Mouse (Mus musculus) limb, embryonic 13.5 days (tissue): ENCODE measurements around the gene Sdk2. TPM values are rescaled to one million over a fixed set of nuclear protein-coding genes. Genes with fewer than 3 reads are reported as not detected.

ENCODE experiments used
- ATAC-seq: fragments of 200-750 bp; cut with Nextera tagmentation; 2 replicates; pipeline ENCODE4 v1.8.0; 2017; ENCODE audit warnings: low read depth, moderate number of reproducible peaks, moderate TSS enrichment; ENCODE audit not compliant: low FRiP score
- H3K27ac ChIP-seq: fragments of 300-500 bp; sonication (generic); 2 replicates; pipeline ENCODE4 v1.5.1; 2015; ENCODE audit warnings: inconsistent platforms, mild to moderate bottlenecking, moderate library complexity
- H3K27me3 ChIP-seq: fragments of 300-500 bp; sonication (generic); 2 replicates; pipeline ENCODE4 v1.6.1; 2015; ENCODE audit warnings: mild to moderate bottlenecking, inconsistent platforms
- H3K36me3 ChIP-seq: fragments of 300-500 bp; sonication (generic); 2 replicates; pipeline ENCODE4 v1.6.1; 2015; ENCODE audit warnings: inconsistent platforms, mild to moderate bottlenecking, moderate library complexity
- H3K4me1 ChIP-seq: fragments of 300-500 bp; sonication (generic); 2 replicates; pipeline ENCODE4 v1.6.1; 2015; ENCODE audit warnings: inconsistent platforms
- H3K4me2 ChIP-seq: fragments of 300-500 bp; sonication (generic); replicated peaks from 2 replicates; pipeline ENCODE4 v1.6.1; 2015; ENCODE audit warnings: inconsistent platforms, mild to moderate bottlenecking, moderate library complexity
- H3K4me3 ChIP-seq: fragments of 300-500 bp; sonication (generic); 2 replicates; pipeline ENCODE4 v1.5.1; 2015; ENCODE audit warnings: moderate library complexity, mild to moderate bottlenecking, inconsistent platforms
- H3K9ac ChIP-seq: fragments of 300-500 bp; sonication (generic); 2 replicates; pipeline ENCODE4 v1.6.1; 2015; ENCODE audit warnings: mild to moderate bottlenecking, inconsistent platforms
- H3K9me3 ChIP-seq: fragments of 300-500 bp; sonication (generic); 2 replicates; pipeline ENCODE4 v1.6.1; 2016; ENCODE audit warnings: inconsistent platforms
- WGBS: fragments of 180-500 bp; shearing (Covaris S2); methylation state at CpG from one replicate; pipeline ENCODE4 v1.1.7; 2015; 5-methylcytosine and 5-hydroxymethylcytosine counted together
- polyA plus RNA-seq: library from polyadenylated mRNA; unstranded; fragments of >200 nt; fragmentation: Nextera tagmentation; extraction: Ambion mirVana; gene quantifications from 2 replicates; pipeline ENCODE4 v1.2.1, GENCODE M21; 2015

The Sdk2 gene
- polyA plus RNA-seq, 1 experiment from 2014 or later = 5.8 TPM

DNA sequence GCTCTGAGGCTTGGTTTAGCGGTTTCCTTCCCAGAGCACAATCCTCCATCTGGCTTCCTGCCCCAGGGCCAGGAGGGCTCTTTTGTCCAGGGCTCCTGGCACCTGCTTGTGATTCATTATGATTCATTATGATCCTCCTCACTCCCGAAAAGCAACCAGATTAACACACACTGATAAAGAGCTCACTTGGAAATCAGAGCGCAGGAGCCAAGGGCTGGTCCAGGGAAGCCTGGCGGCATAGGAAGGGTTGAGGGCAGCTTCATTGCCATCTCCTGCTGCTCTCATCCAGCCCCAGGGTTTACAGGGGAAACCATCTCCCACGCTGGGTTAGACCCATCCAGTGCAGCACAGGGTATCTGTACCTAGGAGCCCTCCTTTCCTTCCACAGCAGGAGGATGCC is 143.7 kb downstream of the Sdk2 start:
- Histone ChIP-seq H3K4me1 (peaks cover 4% of the 10 kb centered on the region), H3K9me3 (peaks cover 7% of the 10 kb centered on the region; the same call in 1 of the 2 replicates), H3K4me2 (no peak overlapping the region), H3K27ac (no peak overlapping the region), H3K4me3 (no peak overlapping the region), H3K36me3 (no peaks in the 10 kb centered on the region), H3K27me3 (no peaks in the 10 kb centered on the region), H3K9ac (no peak overlapping the region)
- no peak for ATAC-seq
- 54% methylated on average over 5 of the region's 5 CpGs for WGBS

DNA sequence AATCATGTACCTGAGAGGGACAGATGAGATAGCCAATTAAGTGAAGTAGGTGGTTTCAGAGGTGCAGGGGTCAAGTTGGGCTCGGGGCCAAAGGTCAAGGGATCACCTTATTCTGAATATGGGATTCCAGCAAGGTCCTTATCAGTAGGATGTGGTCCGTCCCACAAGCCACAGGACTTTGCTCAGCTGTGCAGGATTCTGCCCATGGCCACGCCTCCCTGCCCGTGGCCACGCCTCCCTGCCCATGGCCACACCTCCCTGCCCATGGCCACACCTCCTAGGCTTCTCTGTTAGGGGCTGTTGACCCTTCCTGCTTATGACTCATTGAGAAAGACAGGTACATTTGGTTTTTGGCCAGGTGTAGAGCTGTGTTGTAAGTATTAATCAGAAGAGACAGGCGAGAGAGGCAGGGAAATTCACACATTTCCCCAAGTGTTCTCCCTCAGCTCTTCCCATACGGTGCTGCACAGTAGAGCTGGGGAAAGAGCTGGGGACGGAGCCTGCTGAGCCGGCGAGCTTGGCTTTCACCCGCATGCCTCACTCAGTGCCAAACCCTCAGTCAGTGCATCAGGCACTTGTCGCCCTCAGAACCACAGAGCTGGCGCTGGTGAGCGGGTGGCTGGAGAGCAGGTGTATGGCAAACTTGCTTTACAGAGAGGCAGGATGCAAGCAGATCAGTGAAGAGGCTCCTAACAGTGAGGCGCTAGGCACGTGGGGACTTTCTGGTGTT is 163.6 kb downstream of the Sdk2 start:
- Histone ChIP-seq H3K4me1 (peaks cover 6% of the 10 kb centered on the region; the same call in 1 of the 2 replicates), H3K9me3 (no peaks in the 10 kb centered on the region), H3K4me3 (no peak overlapping the region), H3K9ac (no peak overlapping the region), H3K4me2 (no peak overlapping the region), H3K27ac (no peak overlapping the region), H3K27me3 (peaks cover 4% of the 10 kb centered on the region; the same call in 1 of the 2 replicates), H3K36me3 (no peaks in the 10 kb centered on the region)
- no peak for ATAC-seq
- WGBS = 76% methylated on average over 16 of the region's 16 CpGs

DNA sequence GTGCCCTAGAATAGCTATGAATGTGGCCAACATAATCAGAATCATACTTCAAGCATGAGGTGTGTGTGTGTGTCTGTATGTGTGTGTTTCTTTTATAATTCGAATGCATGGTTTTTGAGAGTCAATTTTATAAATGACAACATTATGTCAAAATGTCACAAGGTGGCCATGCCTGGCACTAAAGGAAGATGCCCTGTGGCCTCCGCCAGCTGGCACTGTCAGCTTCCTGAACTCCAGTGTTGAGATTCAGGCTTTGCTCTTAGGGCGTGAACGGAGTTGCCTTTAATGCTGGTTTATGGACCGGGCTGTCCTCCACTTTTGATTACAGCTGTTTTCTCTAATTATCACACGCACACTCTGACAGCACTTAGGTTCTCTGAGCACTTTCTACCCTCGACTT is 164.9 kb downstream of the Sdk2 start:
- no peak overlapping the region for H3K27ac ChIP-seq
- no peak for ATAC-seq
- no peaks in the 10 kb centered on the region for H3K9me3 ChIP-seq
- H3K36me3 ChIP-seq = no peaks in the 10 kb centered on the region
- WGBS = 62% methylated on average over 7 of the region's 7 CpGs
- no peak overlapping the region for H3K4me3 ChIP-seq
- H3K9ac ChIP-seq = no peak overlapping the region
- H3K27me3 ChIP-seq = peaks cover 4% of the 10 kb centered on the region; the same call in 1 of the 2 replicates
- peaks cover 6% of the 10 kb centered on the region; the same call in 1 of the 2 replicates for H3K4me1 ChIP-seq
- no peak overlapping the region for H3K4me2 ChIP-seq

DNA sequence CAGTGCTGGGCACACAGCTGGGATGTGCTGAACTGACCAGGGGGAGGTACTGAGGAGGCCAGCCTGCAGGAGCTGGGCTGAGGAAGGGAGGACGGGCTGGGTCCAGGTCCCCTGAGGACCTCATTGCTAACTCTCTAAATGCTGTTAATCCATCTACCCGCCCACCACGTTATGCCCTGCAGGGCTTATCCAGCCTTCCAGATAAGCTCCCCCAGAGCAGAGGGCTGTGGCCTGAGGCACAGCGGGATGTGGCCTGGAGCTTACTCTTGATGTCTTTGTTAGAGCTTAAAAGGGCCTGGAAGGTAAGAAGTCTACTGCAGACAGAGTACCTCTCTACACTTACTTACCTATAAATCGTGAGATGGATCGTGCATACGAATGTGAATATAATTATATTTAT is 168.2 kb downstream of the Sdk2 start:
- 46% methylated on average over 7 of the region's 7 CpGs for WGBS
- Histone ChIP-seq H3K9ac (no peak overlapping the region), H3K27me3 (peaks cover 4% of the 10 kb centered on the region; the same call in 1 of the 2 replicates), H3K27ac (no peak overlapping the region), H3K9me3 (no peaks in the 10 kb centered on the region), H3K36me3 (no peaks in the 10 kb centered on the region), H3K4me3 (no peak overlapping the region), H3K4me1 (peaks cover 13% of the 10 kb centered on the region), H3K4me2 (no peak overlapping the region)
- no peak for ATAC-seq

- ATAC-seq = no peak
- H3K4me3 ChIP-seq = no peak overlapping the region
- WGBS = 86% methylated on average over 5 of the region's 5 CpGs
Measured at GRCm38 (mm10) chr11:113896006-113896405, 170.8 kb downstream of the Sdk2 start.

DNA sequence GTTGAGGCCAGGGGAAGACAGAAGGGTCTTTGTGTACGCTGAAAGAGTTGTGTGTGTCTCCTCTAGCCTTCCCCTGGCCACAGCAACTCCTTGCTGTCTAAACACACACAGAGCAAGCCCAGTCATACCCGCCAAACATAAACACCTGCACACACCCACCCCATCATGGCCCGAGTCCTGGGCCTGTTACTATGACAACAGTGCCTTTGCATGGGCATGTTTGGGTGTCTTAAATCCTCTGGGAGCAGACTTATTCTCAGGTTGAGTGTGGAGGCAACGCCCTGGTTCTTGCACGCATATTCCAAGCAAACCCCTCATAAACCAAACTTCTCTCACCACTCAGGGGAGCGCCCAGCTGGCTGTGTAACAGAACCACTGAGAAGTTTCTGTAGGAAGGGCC is 173.9 kb downstream of the Sdk2 start:
- 34% methylated on average over 6 of the region's 6 CpGs for WGBS
- H3K4me3 ChIP-seq = no peak overlapping the region
- no peaks in the 10 kb centered on the region for H3K9me3 ChIP-seq
- H3K4me1 ChIP-seq = peaks cover 28% of the 10 kb centered on the region
- H3K9ac ChIP-seq = no peak overlapping the region
- ATAC-seq = peak; percentile 81
- peak overlapping the region; percentile 88 for H3K27ac ChIP-seq
- no peaks in the 10 kb centered on the region for H3K36me3 ChIP-seq
- no peaks in the 10 kb centered on the region for H3K27me3 ChIP-seq
- H3K4me2 ChIP-seq = 0 out of 2 replicates have a peak overlapping the region, but pooled peaks have one; percentile 11

More at GRCm38 (mm10) chr11:113896006-113896405, 170.8 kb downstream of the Sdk2 start:
- Histone ChIP-seq H3K4me2 (no peak overlapping the region), H3K36me3 (no peaks in the 10 kb centered on the region), H3K27me3 (no peaks in the 10 kb centered on the region), H3K9ac (no peak overlapping the region), H3K9me3 (no peaks in the 10 kb centered on the region), H3K4me1 (peaks cover 34% of the 10 kb centered on the region), H3K27ac (no peak overlapping the region)

- Histone ChIP-seq H3K27me3 (no peaks in the 10 kb centered on the region), H3K4me2 (no peak overlapping the region), H3K9me3 (no peaks in the 10 kb centered on the region), H3K36me3 (no peaks in the 10 kb centered on the region), H3K4me1 (peaks cover 28% of the 10 kb centered on the region), H3K4me3 (no peak overlapping the region), H3K27ac (peak overlapping the region; percentile 88; the same call in 1 of the 2 replicates), H3K9ac (no peak overlapping the region)
- 11% methylated on average over 6 of the region's 6 CpGs for WGBS
- peak; percentile 64; the same call in 1 of the 2 replicates for ATAC-seq
Measured at GRCm38 (mm10) chr11:113892067-113892466, 174.8 kb downstream of the Sdk2 start.

DNA sequence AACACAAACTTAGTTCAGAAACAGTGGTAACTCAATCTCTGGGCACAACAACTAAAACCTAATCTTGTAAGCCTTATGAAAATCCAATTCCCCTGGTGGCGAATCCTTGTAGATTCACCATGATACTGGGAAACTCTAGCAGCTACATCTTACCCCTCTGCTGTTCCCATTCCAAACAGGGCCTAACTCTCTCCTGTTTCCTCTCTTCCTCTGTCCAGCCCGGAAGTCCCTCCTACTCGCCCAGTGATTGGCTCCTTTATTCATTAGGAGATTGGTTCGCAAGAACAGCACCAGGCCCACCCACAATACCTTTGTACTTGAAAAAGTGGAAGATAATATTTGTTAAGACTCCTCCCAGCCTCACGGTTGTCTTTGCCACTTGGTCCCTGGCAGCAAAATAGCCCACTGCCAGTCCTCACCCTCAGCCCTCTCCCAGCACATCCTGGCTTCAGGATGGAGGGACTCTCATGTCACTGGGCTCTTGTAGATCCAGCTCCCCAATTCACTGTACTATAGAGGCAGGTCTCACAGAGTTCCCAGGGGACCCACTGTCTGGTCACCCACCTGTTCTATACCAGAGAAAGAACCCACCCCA is 178.6 kb downstream of the Sdk2 start:
- 81% methylated on average over 5 of the region's 5 CpGs for WGBS
- Histone ChIP-seq H3K4me3 (no peak overlapping the region), H3K27me3 (no peaks in the 10 kb centered on the region), H3K4me2 (no peak overlapping the region), H3K9ac (no peak overlapping the region), H3K9me3 (no peaks in the 10 kb centered on the region), H3K4me1 (peaks cover 31% of the 10 kb centered on the region), H3K27ac (no peak overlapping the region), H3K36me3 (no peaks in the 10 kb centered on the region)
- ATAC-seq = no peak

DNA sequence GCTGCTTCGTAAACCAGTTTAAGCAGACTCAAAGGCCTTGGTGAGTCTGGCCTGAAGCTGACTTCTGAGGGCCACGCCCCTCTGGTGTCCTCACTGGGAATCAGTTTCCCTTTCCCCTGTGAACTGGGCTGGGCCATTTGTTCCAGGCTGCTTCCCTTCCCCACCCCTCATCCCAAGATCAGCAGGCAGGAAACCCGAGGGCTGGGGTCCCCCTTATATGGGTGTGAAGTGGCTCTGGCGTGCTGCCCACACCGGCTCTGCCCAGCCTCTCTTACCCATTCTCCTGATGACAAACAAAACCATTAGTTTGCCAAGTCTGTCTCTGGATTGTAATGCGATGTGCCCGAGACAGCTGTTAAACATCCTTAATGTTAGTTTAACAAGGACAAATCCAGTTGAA is 180.5 kb downstream of the Sdk2 start:
- no peak overlapping the region for H3K9ac ChIP-seq
- H3K27ac ChIP-seq = no peak overlapping the region
- H3K4me2 ChIP-seq = no peak overlapping the region
- peaks cover 19% of the 10 kb centered on the region for H3K4me1 ChIP-seq
- WGBS = 54% methylated on average over 7 of the region's 7 CpGs
- no peaks in the 10 kb centered on the region for H3K27me3 ChIP-seq
- 0 out of 2 replicates have a peak, but pooled peaks cover 2% of the 10 kb centered on the region for H3K36me3 ChIP-seq
- no peaks in the 10 kb centered on the region for H3K9me3 ChIP-seq
- H3K4me3 ChIP-seq = no peak overlapping the region
- no peak for ATAC-seq

GRCm38 (mm10) chr11:113884962-113885361 is 181.9 kb downstream of the Sdk2 start:
- Histone ChIP-seq H3K4me2 (no peak overlapping the region), H3K4me1 (peaks cover 19% of the 10 kb centered on the region), H3K36me3 (0 out of 2 replicates have a peak, but pooled peaks cover 8% of the 10 kb centered on the region), H3K9me3 (no peaks in the 10 kb centered on the region), H3K9ac (no peak overlapping the region), H3K27ac (no peak overlapping the region), H3K27me3 (no peaks in the 10 kb centered on the region), H3K4me3 (no peak overlapping the region)
- WGBS = 55% methylated on average over 11 of the region's 11 CpGs
- no peak for ATAC-seq

DNA sequence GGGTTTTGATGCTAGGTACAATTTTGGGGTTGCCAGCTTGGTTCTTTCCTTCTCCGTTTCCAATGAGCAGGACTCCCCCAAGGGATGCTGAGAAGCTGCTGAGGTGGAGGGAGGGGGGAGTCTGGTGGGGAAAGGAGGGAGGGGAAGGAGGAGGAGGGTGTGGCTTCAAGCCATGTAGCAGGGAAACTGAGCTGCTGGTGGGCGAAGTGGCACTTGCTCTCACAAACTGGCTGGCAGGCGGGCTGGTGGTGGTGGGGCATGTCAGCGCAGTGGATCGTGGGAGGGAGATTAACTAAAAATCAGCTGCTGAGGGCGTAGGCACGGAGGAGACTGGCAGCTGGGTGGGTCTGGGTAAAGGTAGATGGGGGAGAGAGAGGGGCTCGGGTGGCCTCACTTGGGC is 183.8 kb downstream of the Sdk2 start:
- ATAC-seq = no peak
- Histone ChIP-seq H3K4me3 (no peak overlapping the region), H3K27ac (no peak overlapping the region), H3K4me1 (peaks cover 19% of the 10 kb centered on the region), H3K9me3 (no peaks in the 10 kb centered on the region), H3K36me3 (0 out of 2 replicates have a peak, but pooled peaks cover 9% of the 10 kb centered on the region), H3K9ac (no peak overlapping the region), H3K27me3 (no peaks in the 10 kb centered on the region), H3K4me2 (no peak overlapping the region)
- 64% methylated on average over 8 of the region's 8 CpGs for WGBS

GRCm38 (mm10) chr11:113881864-113882263 is 185.0 kb downstream of the Sdk2 start:
- Histone ChIP-seq H3K4me3 (no peak overlapping the region), H3K9ac (no peak overlapping the region), H3K36me3 (0 out of 2 replicates have a peak, but pooled peaks cover 9% of the 10 kb centered on the region), H3K27me3 (no peaks in the 10 kb centered on the region), H3K4me1 (peaks cover 25% of the 10 kb centered on the region), H3K4me2 (no peak overlapping the region), H3K27ac (no peak overlapping the region), H3K9me3 (no peaks in the 10 kb centered on the region)
- 82% methylated on average over 6 of the region's 6 CpGs for WGBS
- no peak for ATAC-seq
